Mouse (Mus musculus) spleen, postnatal 36 days (tissue): ENCODE data around the gene 7420426K07Rik.

Experiments used
- DNase-seq, 2 experiments: peaks; one replicate each; pipeline ENCODE4 v3.0.0; 2022; ENCODE audit warnings: low spot score in 2 of 2, mixed read lengths in 1 of 2

The 7420426K07Rik gene

GRCm38 (mm10) chr9:98902819-98903218 lies at the start of gene 7420426K07Rik:
TSS of gene 7420426K07Rik (plus strand) at chr9:98903119.
- no peak for DNase-seq

GRCm38 (mm10) chr9:98856210-98856609 lies 46.7 kb upstream of the 7420426K07Rik start, which contains the start of gene Prr23a2:
TSS of gene Prr23a2 (plus strand) at chr9:98856494.
- DNase-seq = no peak

GRCm38 (mm10) chr9:98863463-98863862 lies 39.5 kb upstream of the 7420426K07Rik start:
- DNase-seq = no peak

GRCm38 (mm10) chr9:98864571-98864970 lies 38.3 kb upstream of the 7420426K07Rik start, which contains the start of gene Prr23a3:
TSS of gene Prr23a3 (plus strand) at chr9:98864767.
- no peak for DNase-seq

GRCm38 (mm10) chr9:98901486-98901885 lies 1.4 kb upstream of the 7420426K07Rik start:
- DNase-seq = no peak

GRCm38 (mm10) chr9:98920629-98921523 lies 18.0 kb downstream of the 7420426K07Rik start:
- DNase-seq = no peak

- DNase-seq = no peak
These were observed 20.2 kb downstream of the 7420426K07Rik start for GRCm38 (mm10) chr9:98923119-98923518.

GRCm38 (mm10) chr9:98924183-98924582 lies 21.3 kb downstream of the 7420426K07Rik start:
- no peak for DNase-seq

GRCm38 (mm10) chr9:98929496-98929895 lies 26.6 kb downstream of the 7420426K07Rik start:
- DNase-seq = no peak

GRCm38 (mm10) chr9:98932931-98933330 lies 30.0 kb downstream of the 7420426K07Rik start:
- DNase-seq = no peak

GRCm38 (mm10) chr9:98935190-98935909 lies 32.4 kb downstream of the 7420426K07Rik start:
- no peak for DNase-seq

GRCm38 (mm10) chr9:98939290-98939689 lies 36.4 kb downstream of the 7420426K07Rik start:
- no peak for DNase-seq

GRCm38 (mm10) chr9:98952171-98953050 lies 49.5 kb downstream of the 7420426K07Rik start:
- DNase-seq = no peak

- no peak for DNase-seq
These were observed 50.4 kb downstream of the 7420426K07Rik start for GRCm38 (mm10) chr9:98953291-98953690.

GRCm38 (mm10) chr9:98953830-98954229 lies 50.9 kb downstream of the 7420426K07Rik start:
- DNase-seq = no peak
